ENCODE assay signal across 8 mouse cellular contexts in genomic region chr13:28544003-28544818, GRCm38 (mm10).
DNase-seq lines count a peak whose midpoint lies in the region; ATAC-seq and TF ChIP-seq lines count a peak whose summit lies in the region.

No protein-coding gene starts in this region.

- no peak for TF ChIP-seq CTCF in cortical plate, adult 2 months (IDR thresholded peaks at IDR 0.05; ENCODE audit: extremely low read depth, insufficient read depth, low read length)

- TF ChIP-seq POLR2A in cortical plate, adult 2 months (IDR thresholded peaks at IDR 0.05; ENCODE audit: extremely low read depth, insufficient read depth, low read length), result no peak

- no peak overlapping the region for H3K27ac ChIP-seq in cortical plate, adult 2 months (ENCODE audit: insufficient read depth, low read length)
- H3K27ac ChIP-seq in hindbrain, embryonic 11.5 days (ENCODE audit: low read depth, low read length), result peak overlapping the region; percentile 67
- peak overlapping the region; percentile 76 for H3K27ac ChIP-seq in limb, embryonic 11.5 days (replicated peaks; ENCODE audit: low read depth, low read length)
- no peak overlapping the region for H3K27ac ChIP-seq in stomach, embryonic 16.5 days (ENCODE audit: low read length)
- H3K27ac ChIP-seq in liver, embryonic 11.5 days (ENCODE audit: low read depth, low read length), result no peak overlapping the region

- peak overlapping the region; percentile 5; the same call in 1 of the 2 replicates for H3K4me2 ChIP-seq in hindbrain, embryonic 11.5 days (replicated peaks; ENCODE audit: low read depth, low read length)
- H3K4me2 ChIP-seq in limb, embryonic 11.5 days (ENCODE audit: low read depth, severe bottlenecking), result no peak overlapping the region; the same call in 1 of the 2 replicates
- H3K4me2 ChIP-seq in stomach, embryonic 16.5 days (ENCODE audit: low read depth, low read length), result peak overlapping the region; percentile 15; the same call in 1 of the 2 replicates
- no peak overlapping the region for H3K4me2 ChIP-seq in liver, embryonic 11.5 days

- no peaks in the 10 kb centered on the region for H3K36me3 ChIP-seq in hindbrain, embryonic 11.5 days (ENCODE audit: control insufficient read depth, insufficient read depth, low read length)
- no peaks in the 10 kb centered on the region for H3K36me3 ChIP-seq in limb, embryonic 11.5 days (ENCODE audit: control insufficient read depth, insufficient read depth, low read length)
- H3K36me3 ChIP-seq in stomach, embryonic 16.5 days (ENCODE audit: control insufficient read depth, insufficient read depth, low read length), result no peaks in the 10 kb centered on the region
- H3K36me3 ChIP-seq in liver, embryonic 11.5 days (ENCODE audit: control insufficient read depth, insufficient read depth, low read length), result no peaks in the 10 kb centered on the region

- peak; percentile 77 for ATAC-seq in hindbrain, embryonic 11.5 days (ENCODE audit: low FRiP score)
- peak; percentile 77 for ATAC-seq in limb, embryonic 11.5 days (ENCODE audit: insufficient number of reproducible peaks, low FRiP score, low TSS enrichment, low read depth)
- ATAC-seq in stomach, embryonic 16.5 days (ENCODE audit: insufficient read depth, low FRiP score), result peak; percentile 49; the same call in 1 of the 2 replicates
- ATAC-seq in liver, embryonic 11.5 days (replicated peaks; ENCODE audit: low FRiP score), result no peak

- H3K9me3 ChIP-seq in hindbrain, embryonic 11.5 days (ENCODE audit: control insufficient read depth, low read length), result no peaks in the 10 kb centered on the region
- H3K9me3 ChIP-seq in limb, embryonic 11.5 days (ENCODE audit: control insufficient read depth, low read length), result no peaks in the 10 kb centered on the region
- no peaks in the 10 kb centered on the region for H3K9me3 ChIP-seq in stomach, embryonic 16.5 days (replicated peaks; ENCODE audit: control insufficient read depth, low read length)
- H3K9me3 ChIP-seq in liver, embryonic 11.5 days (ENCODE audit: control insufficient read depth, low read length), result no peaks in the 10 kb centered on the region

- H3K9ac ChIP-seq in hindbrain, embryonic 11.5 days (ENCODE audit: low read depth, low read length), result no peak overlapping the region
- H3K9ac ChIP-seq in limb, embryonic 11.5 days (ENCODE audit: low read length), result 0 out of 2 replicates have a peak overlapping the region, but pooled peaks have one; percentile 40
- no peak overlapping the region for H3K9ac ChIP-seq in stomach, embryonic 16.5 days (ENCODE audit: low read length)
- H3K9ac ChIP-seq in liver, embryonic 11.5 days (ENCODE audit: low read depth, low read length), result no peak overlapping the region

- WGBS in hindbrain, embryonic 11.5 days, result 10% methylated on average over 15 of the region's 17 CpGs
- 11% methylated on average over 17 of the region's 17 CpGs for WGBS in limb, embryonic 11.5 days
- 31% methylated on average over 15 of the region's 17 CpGs for WGBS in stomach, embryonic 16.5 days
- WGBS in liver, embryonic 11.5 days, result 64% methylated on average over 15 of the region's 17 CpGs

- no peaks in the 10 kb centered on the region for H3K27me3 ChIP-seq in hindbrain, embryonic 11.5 days (ENCODE audit: control insufficient read depth, insufficient read depth, low read length)
- H3K27me3 ChIP-seq in limb, embryonic 11.5 days (ENCODE audit: control insufficient read depth, insufficient read depth, low read length), result no peaks in the 10 kb centered on the region
- H3K27me3 ChIP-seq in stomach, embryonic 16.5 days (ENCODE audit: control insufficient read depth, insufficient read depth, low read length), result no peaks in the 10 kb centered on the region
- H3K27me3 ChIP-seq in liver, embryonic 11.5 days (replicated peaks; ENCODE audit: control insufficient read depth, insufficient read depth, low read length), result no peaks in the 10 kb centered on the region

- no peaks in the 10 kb centered on the region for H3K4me1 ChIP-seq in cortical plate, adult 2 months (ENCODE audit: control insufficient read depth, insufficient read depth, low read length)
- 0 out of 2 replicates have a peak, but pooled peaks cover 4% of the 10 kb centered on the region for H3K4me1 ChIP-seq in hindbrain, embryonic 11.5 days (replicated peaks; ENCODE audit: control insufficient read depth, insufficient read depth, low read length)
- peaks cover 23% of the 10 kb centered on the region for H3K4me1 ChIP-seq in limb, embryonic 11.5 days (ENCODE audit: control insufficient read depth, insufficient read depth, low read length)
- H3K4me1 ChIP-seq in stomach, embryonic 16.5 days (ENCODE audit: control insufficient read depth, insufficient read depth, low read length), result peaks cover 9% of the 10 kb centered on the region; the same call in 1 of the 2 replicates
- no peaks in the 10 kb centered on the region for H3K4me1 ChIP-seq in liver, embryonic 11.5 days (replicated peaks; ENCODE audit: control insufficient read depth, insufficient read depth, low read length)

- H3K4me3 ChIP-seq in cortical plate, adult 2 months (ENCODE audit: insufficient read depth, low read length), result peak overlapping the region; percentile 46
- H3K4me3 ChIP-seq in hindbrain, embryonic 11.5 days (ENCODE audit: low read depth, low read length), result no peak overlapping the region
- no peak overlapping the region for H3K4me3 ChIP-seq in limb, embryonic 11.5 days (ENCODE audit: low read depth, low read length)
- no peak overlapping the region; the same call in 1 of the 2 replicates for H3K4me3 ChIP-seq in stomach, embryonic 16.5 days (replicated peaks; ENCODE audit: low read length)
- no peak overlapping the region for H3K4me3 ChIP-seq in liver, embryonic 11.5 days (ENCODE audit: low read depth, low read length)

- peak; percentile 24 to 26 for DNase-seq in left cerebral cortex, postnatal 25 days (ENCODE audit: low spot score in 2 of 2)
- DNase-seq in left cerebral cortex, adult 8-10 months (ENCODE audit: low spot score in 2 of 2), result no peak
- peak; percentile 63 for DNase-seq in hindbrain, embryonic 11.5 days (ENCODE audit: low spot score)
- peak; percentile 83 for DNase-seq in limb, embryonic 11.5 days (ENCODE audit: low spot score)
- no peak for DNase-seq in spleen, postnatal 36 days (ENCODE audit: low spot score in 2 of 2)
- no peak for DNase-seq in liver, embryonic 11.5 days (ENCODE audit: low spot score)

- intact Hi-C loops in left cerebral cortex, postnatal 25 days (cut with DNase I), result loop anchor here (5.0 kb wide), 1 partner anchor 408 kb away; the partner anchor contains the start of gene Sox4

Comparison
In these comparisons a context has a peak if more than half of its experiments do, and no peak if none do; other contexts are left out.
1. DNase-seq: peak in left cerebral cortex, postnatal 25 days (2 of 2), hindbrain, embryonic 11.5 days (single experiment) and limb, embryonic 11.5 days (single experiment); none in left cerebral cortex, adult 8-10 months (0 of 2), spleen, postnatal 36 days (0 of 2) and liver, embryonic 11.5 days (single experiment).
2. H3K27ac ChIP-seq: peak in hindbrain, embryonic 11.5 days (single experiment) and limb, embryonic 11.5 days (single experiment); none in cortical plate, adult 2 months (single experiment), stomach, embryonic 16.5 days (single experiment) and liver, embryonic 11.5 days (single experiment).
3. H3K4me2 ChIP-seq: peak in hindbrain, embryonic 11.5 days (single experiment) and stomach, embryonic 16.5 days (single experiment); none in limb, embryonic 11.5 days (single experiment) and liver, embryonic 11.5 days (single experiment).